In genomic region chr14:11992111-11992510, GRCm38 (mm10) we compare ENCODE assay signal across 23 mouse cellular contexts.
"Had no signal": no experiment of that assay in that cellular context is flagged by ENCODE, and none has a peak within 500 bp of the region (broad histone marks: within the 10 kb centered on the region; RNA-seq: fewer than 3 reads in every experiment).

No protein-coding gene starts in this region.

- DNase-seq: liver, postnatal 0 days; lung, adult 2 months; lung, postnatal 14 days; lung, postnatal 36 days; midbrain, embryonic 14.5 days; right cerebral cortex, adult 18-20 months; right cerebral cortex, postnatal 25 days; right cerebral cortex, postnatal 4 days; spleen, adult 18-20 months; thymus, adult 18-20 months; thymus, postnatal 14 days; thymus, postnatal 36 days had no signal

- H3K9ac ChIP-seq: liver, embryonic 15.5 days; liver, postnatal 0 days; lung, embryonic 15.5 days; midbrain, embryonic 12.5 days; neural tube, embryonic 13.5 days; neural tube, embryonic 15.5 days had no signal

- H3K4me1 ChIP-seq: liver, embryonic 15.5 days; lung, embryonic 15.5 days; megakaryocyte, embryonic 14.5 days; midbrain, embryonic 10.5 days; midbrain, embryonic 12.5 days had no signal

- H3K9me3 ChIP-seq: liver, embryonic 15.5 days; lung, embryonic 15.5 days; megakaryocyte, embryonic 14.5 days; midbrain, embryonic 10.5 days; midbrain, embryonic 12.5 days; neural tube, embryonic 13.5 days; neural tube, embryonic 15.5 days had no signal

- ATAC-seq: liver, postnatal 0 days; lung, postnatal 0 days; midbrain, embryonic 16.5 days had no signal

- H3K4me3 ChIP-seq: liver, embryonic 15.5 days; lung, embryonic 15.5 days; megakaryocyte, embryonic 14.5 days; midbrain, embryonic 10.5 days; midbrain, embryonic 12.5 days; myocyte; neural tube, embryonic 13.5 days; neural tube, embryonic 15.5 days had no signal

- H3K4me2 ChIP-seq: liver, embryonic 15.5 days; lung, embryonic 15.5 days; midbrain, embryonic 12.5 days; neural tube, embryonic 13.5 days; neural tube, embryonic 15.5 days had no signal

- H3K27ac ChIP-seq: liver, embryonic 15.5 days; lung, embryonic 15.5 days; macrophage; midbrain, embryonic 10.5 days; midbrain, embryonic 12.5 days; neural tube, embryonic 13.5 days; neural tube, embryonic 15.5 days had no signal

- H3K36me3 ChIP-seq: liver, embryonic 15.5 days; lung, embryonic 15.5 days; midbrain, embryonic 10.5 days; midbrain, embryonic 12.5 days; neural tube, embryonic 13.5 days; neural tube, embryonic 15.5 days had no signal

- H3K27me3 ChIP-seq: liver, embryonic 15.5 days; lung, embryonic 15.5 days; megakaryocyte, embryonic 14.5 days; midbrain, embryonic 12.5 days; neural tube, embryonic 13.5 days; neural tube, embryonic 15.5 days had no signal
